Mouse (Mus musculus) embryonic stem cell, embryonic (primary cell): ENCODE measurements around the gene Resp18.

ENCODE experiments used
- CTCF ChIA-PET, 4 experiments: fragments of 300-600 bp in 2 of 4; fragments of 350-600 bp in 2 of 4; sonication (Branson Sonifier 250); formaldehyde crosslinking; loops; one replicate each; lab custom pipeline; 2022; ENCODE audit warnings: inconsistent platforms in 2 of 4; lab: Charles Lee
- POLR2A ChIA-PET, 4 experiments: fragments of 300-600 bp in 2 of 4; fragments of 350-600 bp in 2 of 4; sonication (Branson Sonifier 250); formaldehyde crosslinking; loops; one replicate each; lab custom pipeline; 2022; ENCODE audit warnings: antibody characterized with exemption in 4 of 4, inconsistent platforms in 1 of 4; lab: Charles Lee

The Resp18 gene

DNA sequence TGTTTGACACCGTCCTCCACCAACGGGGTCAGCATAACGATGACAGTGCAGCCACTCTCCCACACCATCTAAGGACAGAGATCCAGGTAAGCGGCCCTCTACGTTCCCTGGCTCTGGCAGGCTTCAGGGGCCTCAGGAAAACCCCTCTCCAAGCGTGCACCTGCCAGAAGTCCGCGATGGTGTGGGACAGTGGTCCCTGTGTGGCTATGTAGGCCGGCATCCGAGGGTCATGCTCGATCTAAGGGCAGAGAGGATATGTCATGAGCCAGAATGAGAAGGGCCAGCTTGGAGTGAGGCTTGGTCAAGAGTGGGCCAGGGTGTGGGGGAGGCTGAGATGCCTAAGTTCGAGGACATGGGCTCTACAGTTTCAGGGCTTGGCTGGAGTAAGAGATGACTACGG, 25.9 kb downstream of the Resp18 start:
- POLR2A ChIA-PET = interaction anchor here in 3 of 4 experiments (0.6 to 5.5 kb wide), 30 partner anchors 9 to 347 kb away, joined by 3 to 38 read pairs (median 5); partner anchors contain the start of genes Dnajb2 (in 3 of the 3), Abcb6 (in 2 of the 3), Tuba4a (in 2 of the 3) and Zfand2b (in 2 of the 3)
- CTCF ChIA-PET = interaction anchor here (0.5 to 4.4 kb wide), 58 partner anchors 7 to 539 kb away, joined by 3 to 35 read pairs (median 5); partner anchors contain the start of genes Abcb6 (in 3 of the 4), Zfand2b (in 3 of the 4), A630095N17Rik (in 2 of the 4) and Tuba4a (in 2 of the 4)

DNA sequence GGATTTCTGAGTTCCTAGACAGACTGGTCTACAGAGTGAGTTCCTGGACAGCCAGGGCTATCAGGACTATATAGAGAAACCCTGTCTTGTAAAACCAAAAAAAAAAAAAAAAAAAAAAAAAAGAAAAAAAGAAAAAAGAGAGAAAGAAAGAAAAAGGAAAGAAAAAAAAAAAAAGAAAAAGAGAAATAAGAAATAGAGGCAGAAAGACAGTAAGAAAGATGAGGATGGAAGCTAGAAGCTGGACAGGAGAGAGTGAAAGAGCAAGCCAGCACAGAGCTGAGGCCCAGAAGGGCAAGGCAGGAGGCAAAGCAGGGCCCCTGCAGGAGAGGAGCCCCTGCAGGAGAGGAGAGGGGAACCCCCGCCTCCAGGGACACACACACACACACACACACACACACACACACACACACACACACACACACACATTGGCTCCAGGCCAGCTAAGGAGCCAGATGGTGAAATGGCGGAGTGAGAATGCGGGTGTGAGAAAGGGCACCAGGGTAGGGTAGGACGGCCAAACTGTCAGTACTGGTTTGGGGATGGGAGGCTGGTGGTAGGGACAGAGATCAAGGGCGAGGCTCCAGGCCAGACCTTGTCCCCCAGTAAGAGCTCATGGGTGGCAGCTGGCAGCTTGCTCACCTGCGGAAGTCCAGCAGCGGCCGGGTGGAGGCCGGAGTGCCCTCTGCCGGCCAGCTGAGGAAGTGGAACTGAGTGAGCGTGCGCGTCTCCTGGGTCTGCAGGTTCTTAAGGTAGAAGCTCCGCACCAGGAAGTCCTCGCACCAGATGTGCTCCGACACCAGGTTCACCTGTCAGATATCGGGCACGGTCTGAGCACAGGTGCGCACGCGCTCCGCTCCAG, 26.9 kb downstream of the Resp18 start:
- ChIA-PET CTCF (interaction anchor here (0.5 to 4.4 kb wide), 96 partner anchors 8 to 538 kb away, joined by 3 to 35 read pairs (median 4); partner anchors contain the start of genes Dnajb2 (in 4 of the 4), Abcb6 (in 3 of the 4), Zfand2b (in 3 of the 4) and A630095N17Rik (in 2 of the 4)), POLR2A (interaction anchor here (0.5 to 5.5 kb wide), 48 partner anchors 8 to 1433 kb away, joined by 3 to 38 read pairs (median 4); partner anchors contain the start of genes Dnajb2 (in 3 of the 4), Abcb6 (in 2 of the 4), Ankzf1 (in 2 of the 4) and Atg9a (in 2 of the 4))

DNA sequence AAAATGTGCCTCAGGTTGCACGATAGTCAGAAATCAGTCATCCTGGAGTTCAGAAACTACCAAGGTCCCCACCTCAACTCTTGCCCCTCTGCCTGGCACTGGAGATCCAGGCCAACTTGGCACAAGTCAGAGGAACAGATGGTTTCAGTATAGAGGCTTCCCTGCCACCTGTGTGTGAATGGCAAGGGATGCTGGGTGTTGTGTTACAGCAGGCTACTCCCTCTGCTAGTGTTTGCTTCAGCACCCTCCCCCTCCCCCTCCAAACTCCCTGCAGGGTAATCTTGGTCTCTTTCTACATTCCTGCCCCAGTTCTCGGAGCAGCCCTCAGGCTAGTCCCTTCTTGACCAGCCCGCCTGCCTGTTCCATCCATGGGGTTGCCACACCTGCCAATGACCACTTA, 27.7 kb downstream of the Resp18 start:
- ChIA-PET CTCF (interaction anchor here (0.6 to 4.4 kb wide), 22 partner anchors 11 to 505 kb away, joined by 3 to 35 read pairs (median 4); partner anchors contain the start of genes Ankzf1 (in 1 of the 4), Atg9a (in 1 of the 4), Cnppd1 (in 1 of the 4) and Retreg2 (in 1 of the 4)), POLR2A (interaction anchor here in 3 of 4 experiments (0.6 to 5.5 kb wide), 13 partner anchors 10 to 229 kb away, joined by 3 to 37 read pairs (median 9); partner anchors contain the start of genes Dnajb2 (in 2 of the 3), Zfand2b (in 2 of the 3), Chpf (in 1 of the 3) and Dnpep (in 1 of the 3))

GRCm38 (mm10) chr1:75248041-75248772, 30.0 kb downstream of the Resp18 start:
- CTCF ChIA-PET = interaction anchor here in 2 of 4 experiments (0.5 to 0.8 kb wide), 2 partner anchors 15 to 196 kb away, joined by 3 to 4 read pairs; no protein-coding TSS in a partner anchor

GRCm38 (mm10) chr1:75247071-75247930, 30.9 kb downstream of the Resp18 start:
- POLR2A ChIA-PET = interaction anchor here in 3 of 4 experiments (0.5 to 5.5 kb wide), 17 partner anchors 11 to 104 kb away, joined by 3 to 75 read pairs (median 9); partner anchors contain the start of genes Abcb6 (in 2 of the 3), Dnajb2 (in 2 of the 3), Dnpep (in 1 of the 3) and Tuba4a (in 1 of the 3)
- CTCF ChIA-PET = interaction anchor here in 2 of 4 experiments (0.6 to 1.5 kb wide), 2 partner anchors 70 to 166 kb away, joined by 3 read pairs; no protein-coding TSS in a partner anchor

More at GRCm38 (mm10) chr1:75248041-75248772, 30.0 kb downstream of the Resp18 start:
- POLR2A ChIA-PET = interaction anchor here in 2 of 4 experiments (1.0 to 5.5 kb wide), 5 partner anchors 12 to 69 kb away, joined by 3 to 37 read pairs (median 3); partner anchors contain the start of genes Dnajb2 (in 1 of the 2) and Dnpep (in 1 of the 2)

GRCm38 (mm10) chr1:75244836-75245235, 33.4 kb downstream of the Resp18 start:
- ChIA-PET CTCF (interaction anchor here (0.5 to 3.0 kb wide), 23 partner anchors 8 to 497 kb away, joined by 3 to 41 read pairs (median 4); partner anchors contain the start of genes Dnpep (in 2 of the 4), A630095N17Rik (in 1 of the 4), Ankzf1 (in 1 of the 4) and Atg9a (in 1 of the 4)), POLR2A (interaction anchor here in 3 of 4 experiments (0.5 to 4.6 kb wide), 39 partner anchors 9 to 421 kb away, joined by 3 to 75 read pairs (median 8); partner anchors contain the start of genes Dnajb2 (in 3 of the 3), Abcb6 (in 2 of the 3), Ankzf1 (in 2 of the 3) and Atg9a (in 2 of the 3))

- ChIA-PET CTCF (interaction anchor here (0.5 to 3.0 kb wide), 22 partner anchors 7 to 498 kb away, joined by 3 to 41 read pairs (median 4); partner anchors contain the start of genes Dnpep (in 2 of the 4), A630095N17Rik (in 1 of the 4), Ankzf1 (in 1 of the 4) and Atg9a (in 1 of the 4)), POLR2A (interaction anchor here in 3 of 4 experiments (0.5 to 4.6 kb wide), 42 partner anchors 8 to 1000 kb away, joined by 3 to 75 read pairs (median 8); partner anchors contain the start of genes Dnajb2 (in 3 of the 3), Abcb6 (in 2 of the 3), Ankzf1 (in 2 of the 3) and Atg9a (in 2 of the 3))
Observed at GRCm38 (mm10) chr1:75244175-75244826, 33.9 kb downstream of the Resp18 start.

DNA sequence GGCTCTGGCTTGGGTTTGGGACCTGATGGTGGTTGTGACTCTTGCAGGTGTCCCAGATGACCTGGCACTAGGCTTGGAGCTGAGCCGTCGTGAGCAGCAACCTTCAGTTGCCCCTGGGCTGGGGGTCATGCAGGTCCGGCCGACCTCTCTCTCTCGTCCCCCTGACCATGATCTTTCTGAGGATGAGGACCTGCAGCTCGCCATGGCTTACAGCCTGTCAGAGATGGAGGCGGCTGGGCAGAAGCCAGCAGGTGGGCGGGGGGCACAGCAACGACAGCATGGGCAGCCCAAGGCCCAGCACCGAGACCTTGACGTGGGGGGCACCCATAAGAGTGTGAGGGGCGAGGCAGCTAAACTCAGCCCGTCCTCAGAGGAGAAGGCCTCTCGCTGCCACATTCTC, 34.8 kb downstream of the Resp18 start:
- CTCF ChIA-PET = interaction anchor here in 2 of 4 experiments (0.6 to 3.0 kb wide), 7 partner anchors 8 to 119 kb away, joined by 3 to 20 read pairs (median 10); partner anchors contain the start of genes A630095N17Rik (in 1 of the 2) and Dnajb2 (in 1 of the 2)
- POLR2A ChIA-PET = interaction anchor here in 3 of 4 experiments (0.6 to 5.3 kb wide), 14 partner anchors 8 to 999 kb away, joined by 3 to 75 read pairs (median 13); partner anchors contain the start of genes Dnajb2 (in 2 of the 3), Tuba4a (in 2 of the 3), Abcb6 (in 1 of the 3) and Ankzf1 (in 1 of the 3)

DNA sequence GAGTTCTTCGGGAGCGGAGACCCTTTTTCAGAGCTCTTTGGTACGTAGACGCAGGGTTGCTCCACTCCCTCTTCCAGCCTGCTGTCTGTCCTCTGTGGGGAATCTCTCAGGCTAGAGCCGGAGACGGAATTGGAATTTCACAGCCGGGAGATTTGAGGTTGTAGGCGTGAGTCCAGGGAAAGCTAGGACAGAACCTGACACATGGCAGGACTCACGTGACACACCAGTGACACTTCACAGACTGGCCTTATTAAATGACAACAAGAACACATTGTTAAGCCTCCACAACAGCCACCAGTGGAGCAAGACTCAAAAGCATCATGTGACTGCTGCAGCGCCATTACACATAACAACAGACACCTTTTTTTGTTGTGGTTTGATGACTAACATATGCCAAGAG, 38.6 kb downstream of the Resp18 start:
- ChIA-PET POLR2A (interaction anchor here in 3 of 4 experiments (0.7 to 5.3 kb wide), 15 partner anchors 10 to 77 kb away, joined by 3 to 40 read pairs (median 5); partner anchors contain the start of genes Tuba4a (in 2 of the 3) and Abcb6 (in 1 of the 3)), CTCF (interaction anchor here in 3 of 4 experiments (0.9 to 3.9 kb wide), 6 partner anchors 12 to 15 kb away, joined by 4 to 21 read pairs (median 4); no protein-coding TSS in a partner anchor)

GRCm38 (mm10) chr1:75236117-75237050, 41.8 kb downstream of the Resp18 start, which contains the start of gene Dnajb2:
Dnajb2 (plus strand) TSS chr1:75236406.
- POLR2A ChIA-PET = interaction anchor here (0.6 to 4.7 kb wide), 38 partner anchors 9 to 242 kb away, joined by 3 to 109 read pairs (median 8); partner anchors contain the start of genes Abcb6 (in 2 of the 4), Glb1l (in 2 of the 4), Stk16 (in 2 of the 4) and Tuba4a (in 2 of the 4)
- CTCF ChIA-PET = interaction anchor here (0.6 to 3.7 kb wide), 10 partner anchors 8 to 1149 kb away, joined by 3 to 20 read pairs (median 6); no protein-coding TSS in a partner anchor

DNA sequence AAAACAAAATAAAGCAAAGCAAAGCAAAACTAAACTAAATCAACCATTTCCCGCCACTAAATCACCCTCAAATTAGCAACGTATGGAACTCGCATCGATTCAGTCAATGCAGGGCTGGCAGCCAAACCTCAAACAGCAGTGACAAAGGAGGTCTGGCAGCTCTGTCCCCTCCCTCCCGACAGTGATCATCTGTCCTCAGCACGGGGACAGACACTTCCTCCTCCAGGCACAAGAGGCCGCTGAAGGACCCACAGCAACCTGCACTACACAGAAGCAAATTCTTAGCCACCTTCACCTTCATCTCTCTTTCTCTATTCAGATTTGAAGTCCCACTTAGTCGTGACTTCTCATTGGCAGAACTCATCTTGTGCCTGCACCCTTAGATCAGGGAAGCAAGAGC, 43.6 kb downstream of the Resp18 start:
- POLR2A ChIA-PET = interaction anchor here (0.5 to 4.7 kb wide), 23 partner anchors 10 to 208 kb away, joined by 3 to 109 read pairs (median 4); partner anchors contain the start of genes Tuba4a (in 3 of the 4), Glb1l (in 2 of the 4), Stk16 (in 2 of the 4) and Zfand2b (in 2 of the 4)
- CTCF ChIA-PET = interaction anchor here (0.5 to 3.7 kb wide), 23 partner anchors 9 to 1103 kb away, joined by 3 to 20 read pairs (median 4); partner anchors contain the start of genes Tuba4a (in 2 of the 4), Dnpep (in 1 of the 4) and Zfand2b (in 1 of the 4)

DNA sequence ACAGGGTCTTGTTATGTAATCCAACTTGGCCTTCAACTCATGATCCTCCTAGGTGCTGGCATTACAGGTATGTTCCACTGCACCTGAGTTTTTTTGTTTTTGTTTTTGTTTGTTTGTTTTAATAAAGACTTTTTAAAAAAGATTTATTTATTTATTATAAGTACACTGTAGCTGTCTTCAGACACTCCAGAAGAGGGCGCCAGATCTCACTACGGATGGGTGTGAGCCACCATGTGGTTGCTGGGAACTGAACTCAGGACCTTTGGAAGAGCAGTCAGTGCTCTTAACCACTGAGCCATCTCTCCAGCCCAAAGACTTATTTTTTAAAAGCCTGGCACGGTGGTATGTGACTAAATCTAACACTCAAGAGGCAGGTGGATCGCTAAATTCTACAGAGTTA, 45.7 kb downstream of the Resp18 start:
- POLR2A ChIA-PET = interaction anchor here in 3 of 4 experiments (0.9 to 2.4 kb wide), 10 partner anchors 10 to 85 kb away, joined by 3 to 11 read pairs (median 5); partner anchors contain the start of genes Tuba4a (in 2 of the 3), Ankzf1 (in 1 of the 3), Atg9a (in 1 of the 3) and Dnpep (in 1 of the 3)
- CTCF ChIA-PET = interaction anchor here in 2 of 4 experiments (0.6 to 1.8 kb wide), 8 partner anchors 11 to 23 kb away, joined by 3 to 11 read pairs (median 4); no protein-coding TSS in a partner anchor
